Mouse (Mus musculus) left cerebral cortex, postnatal 25 days (tissue): ENCODE data around the gene Scd1. TPM values are rescaled to one million over a fixed set of nuclear protein-coding genes. Genes with fewer than 3 reads are reported as not detected.
"Not testable (repeated sequence)": the region's sequence is repeated elsewhere in the genome, so short reads cannot be mapped to it uniquely, and the experiment has no call there.

Source experiments
- DNase-seq, 2 experiments: peaks; one replicate each; pipeline ENCODE4 v3.0.0; 2022; ENCODE audit warnings: low spot score in 2 of 2, mixed read lengths in 1 of 2
- intact Hi-C: fragments of 180-260 bp; cut with DNase I; formaldehyde crosslinking; loops from one replicate; pipeline ENCODE4 v1.15.1; 2025
- total RNA-seq, 2 experiments: library from RNA; stranded (reverse); gene quantifications; 2 replicates each; pipeline ENCODE4 v1.2.3; 2021

Scd1 gene
- total RNA-seq, 2 experiments from 2014 or later = 148 to 162 TPM

DNA sequence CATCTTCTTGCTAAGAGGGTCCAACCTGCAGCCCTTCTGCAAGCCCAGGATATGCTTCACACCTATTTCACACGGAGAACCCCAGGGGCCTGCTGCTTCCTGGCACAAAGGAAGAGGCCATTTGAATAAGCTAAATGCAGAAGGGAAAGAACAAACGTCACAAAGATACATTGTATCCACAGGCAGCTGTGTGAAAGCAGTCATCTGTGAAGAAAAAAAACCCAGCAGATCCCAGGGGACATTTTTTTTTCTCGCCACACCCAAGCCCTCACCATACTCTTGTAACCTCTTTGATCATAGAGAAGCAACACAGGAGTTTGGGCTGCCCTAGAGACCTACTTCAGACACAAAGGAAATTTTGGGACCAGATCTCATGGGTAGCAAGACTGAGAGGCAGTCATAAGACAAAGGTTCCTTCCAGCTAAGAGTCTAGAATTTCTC is 31.1 kb downstream of the Scd1 start:
- intact Hi-C loops = no loop called here
- no peak for DNase-seq

DNA sequence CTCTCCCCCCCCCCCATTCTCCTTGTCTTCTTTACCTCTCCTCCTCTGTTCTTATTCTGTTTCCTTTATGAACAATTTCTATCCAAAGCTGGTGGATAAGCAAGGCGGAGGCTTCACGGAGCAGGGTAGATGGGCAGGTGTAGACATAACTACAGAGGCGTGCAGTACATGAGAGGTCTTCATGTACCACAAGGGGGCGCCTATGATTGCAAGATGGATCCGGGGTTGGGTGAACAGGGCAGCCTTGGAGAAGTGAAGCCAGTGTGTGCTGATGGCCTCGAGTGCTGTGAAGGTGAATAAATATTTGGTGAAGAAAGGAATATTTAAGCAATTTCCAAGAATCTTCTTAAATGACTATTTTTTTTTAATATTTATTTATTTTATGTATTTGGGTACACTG is 34.7 kb downstream of the Scd1 start:
- intact Hi-C loops = loop anchor here (1.0 to 5.0 kb wide), 2 partner anchors 46 to 169 kb away; no protein-coding TSS in a partner anchor
- DNase-seq = peak; percentile 55 to 70

DNA sequence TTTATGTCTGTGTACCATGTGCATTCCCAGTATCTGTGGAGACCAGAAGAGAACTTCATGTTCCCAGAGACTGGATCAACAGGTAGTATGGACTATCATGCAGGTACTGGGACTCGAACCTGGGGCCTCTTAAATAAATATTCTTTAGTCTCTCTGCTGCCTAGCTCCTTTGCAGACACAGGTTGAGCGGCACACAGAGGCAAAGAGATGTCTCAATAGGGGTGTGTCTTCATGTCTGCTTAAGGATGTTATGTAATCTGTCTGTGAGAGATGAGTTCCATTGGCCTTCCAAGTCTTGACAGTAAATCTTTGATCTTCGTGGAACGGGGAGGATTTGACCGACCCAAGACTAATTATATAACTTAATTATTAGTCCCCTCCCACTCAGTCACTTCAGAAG is 37.4 kb downstream of the Scd1 start:
- intact Hi-C loops = loop anchor here (5.0 kb wide), 1 partner anchor 172 kb away; no protein-coding TSS in a partner anchor
- no peak for DNase-seq

DNA sequence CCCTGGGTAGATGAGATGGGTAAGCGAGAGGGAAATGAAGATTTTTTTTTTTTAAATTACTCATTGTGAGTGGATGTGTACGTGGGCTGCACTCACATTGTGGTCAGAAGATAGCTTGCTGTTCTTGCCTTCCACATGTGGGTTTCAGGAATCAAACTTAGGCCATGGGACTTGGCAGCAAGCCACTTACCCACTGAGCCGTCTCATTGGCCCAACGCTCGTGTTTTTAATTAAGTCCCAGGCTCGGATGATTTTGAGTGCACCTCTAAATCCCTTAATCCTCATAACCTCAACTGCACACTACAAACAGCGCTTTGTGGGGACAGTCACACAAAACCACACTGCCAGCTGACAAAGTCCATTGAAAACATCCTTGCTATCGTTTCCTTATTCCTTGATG is 38.3 kb downstream of the Scd1 start:
- intact Hi-C loops = no loop called here
- no peak for DNase-seq

DNA sequence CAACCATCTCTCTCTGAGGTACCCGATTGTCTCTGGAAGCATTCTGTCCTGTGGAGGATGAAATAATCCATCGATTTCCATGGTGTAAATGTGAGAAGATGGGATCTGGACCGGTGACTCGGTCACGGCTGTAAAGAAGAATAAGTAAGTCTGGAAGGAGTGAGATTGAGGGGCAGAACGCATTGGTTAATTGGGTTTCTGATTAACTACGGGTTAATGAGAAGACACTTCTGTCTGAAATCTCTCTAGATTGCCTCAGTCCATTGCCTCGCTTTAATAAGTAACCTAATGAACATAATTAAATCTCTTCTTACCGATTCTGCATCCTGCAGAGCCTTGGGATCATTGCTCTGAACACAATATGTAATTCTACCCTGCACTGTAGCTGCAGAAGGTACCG is 40.6 kb downstream of the Scd1 start:
- DNase-seq, intact Hi-C loops: not testable (repeated sequence)

DNA sequence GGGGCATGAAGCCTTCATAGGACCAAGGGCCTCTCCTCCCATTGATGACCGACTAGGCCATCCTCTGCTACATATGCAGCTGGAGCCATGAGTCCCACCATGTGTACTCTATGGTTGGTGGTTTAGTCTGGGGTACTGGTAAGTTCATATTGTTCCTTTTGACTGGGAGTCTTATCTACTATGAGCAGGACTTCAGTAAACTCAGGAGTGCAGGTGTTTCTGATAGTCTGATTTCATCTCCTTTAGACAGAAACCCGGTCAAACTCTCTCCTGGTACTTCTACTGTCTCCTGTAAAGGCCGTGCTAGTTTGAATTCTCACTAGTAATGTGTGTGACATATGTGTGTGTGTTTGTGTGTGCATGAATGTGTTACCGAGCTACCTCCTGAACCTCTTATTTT is 41.9 kb downstream of the Scd1 start:
- intact Hi-C loops = no loop called here
- no peak for DNase-seq

DNA sequence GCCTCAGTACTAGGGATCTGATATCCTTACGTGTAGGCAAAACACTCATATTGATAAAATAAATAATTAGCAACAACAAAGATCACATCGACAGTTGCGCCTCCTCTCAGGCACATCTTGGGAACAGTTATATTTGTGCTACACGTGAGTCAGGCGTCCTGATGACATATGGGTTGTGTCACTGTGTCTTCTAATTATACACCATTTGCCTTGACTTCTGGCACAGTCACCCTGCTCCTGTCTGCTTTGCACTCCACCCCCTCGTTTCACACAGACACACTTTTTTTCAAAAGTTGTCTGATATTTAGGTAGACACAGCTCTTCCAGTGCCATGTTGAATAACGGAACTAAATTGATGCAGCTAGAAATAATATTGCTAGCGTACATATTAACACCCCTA is 43.6 kb downstream of the Scd1 start:
- peak; percentile 15 to 27 for DNase-seq
- intact Hi-C loops = no loop called here

DNA sequence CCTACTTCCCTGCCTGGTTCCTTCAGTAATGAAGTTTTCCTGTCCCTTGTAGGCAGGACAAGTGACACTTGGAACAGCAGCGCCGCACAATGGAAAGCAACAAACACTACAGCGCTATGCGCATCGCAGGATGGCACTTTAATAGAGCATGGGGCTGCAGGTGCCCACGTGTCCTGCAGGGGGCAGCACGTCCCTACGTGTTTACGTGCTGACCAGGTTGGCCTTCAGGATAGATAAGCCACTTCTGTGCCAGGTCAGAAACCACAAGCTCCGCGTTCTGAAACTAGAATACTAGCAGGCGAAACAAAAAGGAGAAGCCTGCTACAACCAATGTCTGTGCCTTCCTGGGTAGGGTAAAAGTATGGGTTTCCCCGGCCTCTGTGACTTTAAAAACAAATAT is 44.1 kb downstream of the Scd1 start:
- intact Hi-C loops = no loop called here
- peak; percentile 60 to 80 for DNase-seq

DNA sequence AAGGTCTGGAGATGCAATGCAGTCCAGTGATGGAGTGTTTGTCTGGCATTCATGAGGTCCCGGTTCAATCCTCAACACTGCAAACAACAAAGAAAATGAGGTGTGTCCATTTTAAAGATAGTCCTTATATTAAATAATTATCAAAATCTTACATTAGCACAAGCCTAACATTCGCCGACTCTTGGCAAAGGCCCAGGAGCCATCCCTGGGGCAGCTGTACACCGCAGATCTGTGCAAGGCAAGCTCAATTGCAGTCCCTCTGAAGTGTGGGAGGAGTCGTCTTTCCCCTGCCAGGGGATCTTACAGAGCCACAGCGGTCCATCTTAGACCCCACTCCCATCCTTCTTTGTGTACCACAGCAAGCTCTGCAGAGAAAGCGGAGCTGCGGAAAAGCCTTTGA is 49.0 kb downstream of the Scd1 start:
- DNase-seq = no peak
- intact Hi-C loops = no loop called here

DNA sequence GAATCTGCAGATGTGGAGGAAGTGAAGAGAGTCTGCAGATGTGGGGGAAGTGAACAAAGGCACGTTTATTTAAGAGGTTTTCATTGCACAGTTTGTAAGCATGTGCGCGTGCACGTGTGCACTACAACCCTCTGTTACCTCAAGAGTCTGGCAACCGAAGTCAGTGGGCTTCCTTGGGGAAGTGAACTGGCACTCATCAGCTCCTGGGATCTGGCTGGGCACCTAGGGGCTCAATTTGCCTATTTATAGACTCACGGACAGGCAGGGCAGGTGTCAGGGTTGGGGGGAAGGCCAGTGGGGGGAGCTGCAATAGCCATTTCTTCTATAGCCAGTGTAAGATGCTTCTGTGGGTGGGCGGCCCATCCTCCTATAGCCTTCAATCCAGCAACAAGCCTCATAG is 55.9 kb downstream of the Scd1 start:
- DNase-seq = no peak
- intact Hi-C loops = no loop called here

DNA sequence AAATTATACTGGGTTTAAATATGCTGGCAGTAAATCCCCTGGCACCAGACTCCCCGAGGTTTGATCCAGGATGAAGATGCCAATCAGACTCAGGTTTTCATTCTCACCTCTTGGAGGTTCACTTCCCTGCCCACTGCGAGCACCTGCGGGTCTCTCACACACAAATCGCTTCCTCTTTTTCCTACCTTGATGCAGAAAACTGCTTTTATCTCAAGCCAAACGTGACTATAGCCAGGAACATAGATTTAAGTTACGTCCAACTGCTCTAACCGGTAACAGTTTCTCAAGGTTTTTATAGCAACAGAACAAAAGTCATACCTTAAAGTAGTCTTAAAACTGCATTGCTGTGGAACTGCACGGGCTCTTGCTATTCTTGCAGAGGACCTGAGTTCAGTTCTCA is 58.0 kb downstream of the Scd1 start:
- intact Hi-C loops = no loop called here

More for the DNA sequence above, 58.0 kb downstream of the Scd1 start:
- DNase-seq = no peak

Other genes with a start within 250 kb of the Scd1 start
- under 1 TPM; 0.14 to 0.16 TPM for gene Pkd2l1, start 215.4 kb downstream of the Scd1 start, total RNA-seq
- gene Scd3, start 204.6 kb downstream of the Scd1 start, total RNA-seq = 1 to 10 TPM; 2.2 to 3.2 TPM
- 100 to 1,000 TPM; 585 to 640 TPM for gene Scd2, start 114.2 kb downstream of the Scd1 start, total RNA-seq
- 1 to 10 TPM; 2.2 to 2.3 TPM for gene Scd4, start 74.8 kb downstream of the Scd1 start, total RNA-seq
- gene Wnt8b, start 85.6 kb upstream of the Scd1 start, total RNA-seq = not detected
- gene Sec31b, start 138.0 kb upstream of the Scd1 start, total RNA-seq = under 1 TPM; 0.09 to 0.16 TPM
- not detected for gene Gm20538, start 145.0 kb upstream of the Scd1 start, total RNA-seq
- gene Ndufb8, start 147.6 kb upstream of the Scd1 start, total RNA-seq = 100 to 1,000 TPM; 360 to 373 TPM
- 10 to 100 TPM; 34.1 to 34.7 TPM for gene Hif1an, start 155.0 kb upstream of the Scd1 start, total RNA-seq